In genomic region chr16:20415211-20415610, GRCm38 (mm10) we compare ENCODE assay signal across 17 mouse cellular contexts. TPM values are rescaled to one million over a fixed set of nuclear protein-coding genes. Genes with fewer than 3 reads are reported as not detected.
DNase-seq lines count a peak whose midpoint lies in the region; ATAC-seq and TF ChIP-seq lines count a peak whose summit lies in the region.
"Had no signal": no experiment of that assay in that cellular context is flagged by ENCODE, and none has a peak within 500 bp of the region (broad histone marks: within the 10 kb centered on the region; RNA-seq: fewer than 3 reads in every experiment).

No protein-coding gene starts in this region.

- TF ChIP-seq EP300 in lung, postnatal 0 days (IDR thresholded peaks at IDR 0.05), result 0 out of 2 replicates have a peak, but pooled peaks have one; percentile 12
- no peak for TF ChIP-seq EP300 in stomach, postnatal 0 days (optimal IDR thresholded peaks at IDR 0.05)

- no peak for DNase-seq in frontal cortex, postnatal 10 days (ENCODE audit: low spot score in 2 of 2)
- DNase-seq in lung, postnatal 0 days (ENCODE audit: low spot score), result peak; percentile 31
- no peak for DNase-seq in lung, postnatal 25 days (ENCODE audit: low spot score)
- DNase-seq in adrenal gland, postnatal 25 days, result peak; percentile 58
- no peak for DNase-seq in stomach, postnatal 0 days (ENCODE audit: low spot score)
- no peak for DNase-seq in cerebellum, postnatal 10 days
- DNase-seq: cerebellum, adult 11-12 months; cerebellum, postnatal 25 days; gastrocnemius, postnatal 36 days; heart, postnatal 10 days had no signal

- 61% methylated on average over 2 of the region's 2 CpGs for WGBS in lung, postnatal 0 days
- WGBS in stomach, postnatal 0 days, result 37% methylated on average over 2 of the region's 2 CpGs
- 93% methylated on average over 2 of the region's 2 CpGs for WGBS in midbrain, embryonic 13.5 days

- H3K4me3 ChIP-seq in lung, postnatal 0 days (ENCODE audit: low read depth, low read length), result no peak overlapping the region
- no peak overlapping the region for H3K4me3 ChIP-seq in stomach, postnatal 0 days (ENCODE audit: low read depth, low read length)
- no peak overlapping the region for H3K4me3 ChIP-seq in midbrain, embryonic 13.5 days (replicated peaks)
- H3K4me3 ChIP-seq: forebrain, embryonic 12.5 days; hindbrain, embryonic 12.5 days; liver, embryonic 15.5 days; midbrain, embryonic 15.5 days had no signal

- H3K9me3 ChIP-seq in lung, postnatal 0 days (ENCODE audit: low read length), result no peaks in the 10 kb centered on the region
- H3K9me3 ChIP-seq in stomach, postnatal 0 days (ENCODE audit: control insufficient read depth, low read length), result no peaks in the 10 kb centered on the region
- no peaks in the 10 kb centered on the region for H3K9me3 ChIP-seq in midbrain, embryonic 13.5 days
- H3K9me3 ChIP-seq: forebrain, embryonic 12.5 days; hindbrain, embryonic 12.5 days; liver, embryonic 15.5 days; midbrain, embryonic 15.5 days had no signal

- H3K4me1 ChIP-seq in lung, postnatal 0 days (ENCODE audit: insufficient read depth, low read depth, low read length), result peaks cover 5% of the 10 kb centered on the region; the same call in 1 of the 2 replicates
- no peaks in the 10 kb centered on the region for H3K4me1 ChIP-seq in stomach, postnatal 0 days (replicated peaks; ENCODE audit: control insufficient read depth, insufficient read depth)
- H3K4me1 ChIP-seq in midbrain, embryonic 13.5 days (replicated peaks), result no peaks in the 10 kb centered on the region
- H3K4me1 ChIP-seq: forebrain, embryonic 12.5 days; hindbrain, embryonic 12.5 days; midbrain, embryonic 15.5 days had no signal

- no peak for TF ChIP-seq CTCF in lung, postnatal 0 days (IDR thresholded peaks at IDR 0.05)
- no peak for TF ChIP-seq CTCF in stomach, postnatal 0 days (IDR thresholded peaks at IDR 0.05; ENCODE audit: low read depth)

- peak overlapping the region; percentile 73; the same call in 1 of the 2 replicates for H3K27ac ChIP-seq in lung, postnatal 0 days (ENCODE audit: low read length)
- peak overlapping the region; percentile 56 for H3K27ac ChIP-seq in stomach, postnatal 0 days (replicated peaks)
- H3K27ac ChIP-seq in midbrain, embryonic 13.5 days, result no peak overlapping the region
- H3K27ac ChIP-seq: forebrain, embryonic 12.5 days; hindbrain, embryonic 12.5 days; kidney, postnatal 0 days; liver, embryonic 15.5 days; midbrain, embryonic 15.5 days had no signal

- H3K9ac ChIP-seq in lung, postnatal 0 days (replicated peaks; ENCODE audit: low read depth), result no peak overlapping the region
- H3K9ac ChIP-seq in stomach, postnatal 0 days (ENCODE audit: low read length), result no peak overlapping the region
- no peak overlapping the region for H3K9ac ChIP-seq in midbrain, embryonic 13.5 days (replicated peaks)
- H3K9ac ChIP-seq: forebrain, embryonic 12.5 days; hindbrain, embryonic 12.5 days; liver, embryonic 15.5 days; midbrain, embryonic 15.5 days had no signal

- ATAC-seq in frontal cortex, adult (ENCODE audit: low TSS enrichment), result peak; percentile 55; the same call in 1 of the 2 replicates
- ATAC-seq in lung, postnatal 0 days, result no peak
- ATAC-seq in stomach, postnatal 0 days (ENCODE audit: low FRiP score, low TSS enrichment), result 0 out of 2 replicates have a peak, but pooled peaks have one; percentile 10
- no peak for ATAC-seq in midbrain, embryonic 13.5 days
- ATAC-seq: midbrain, embryonic 15.5 days had no signal

- no peak overlapping the region for H3K4me2 ChIP-seq in lung, postnatal 0 days (replicated peaks; ENCODE audit: low read depth, low read length)
- no peak overlapping the region for H3K4me2 ChIP-seq in stomach, postnatal 0 days (replicated peaks; ENCODE audit: low read depth)
- H3K4me2 ChIP-seq in midbrain, embryonic 13.5 days (replicated peaks), result no peak overlapping the region
- H3K4me2 ChIP-seq: forebrain, embryonic 12.5 days; hindbrain, embryonic 12.5 days; liver, embryonic 15.5 days; midbrain, embryonic 15.5 days had no signal

- no peaks in the 10 kb centered on the region for H3K36me3 ChIP-seq in lung, postnatal 0 days (ENCODE audit: insufficient read depth, low read length)
- no peaks in the 10 kb centered on the region for H3K36me3 ChIP-seq in stomach, postnatal 0 days (ENCODE audit: control insufficient read depth, insufficient read depth, low read length)
- peaks cover 23% of the 10 kb centered on the region for H3K36me3 ChIP-seq in midbrain, embryonic 13.5 days

- no peaks in the 10 kb centered on the region for H3K27me3 ChIP-seq in lung, postnatal 0 days (replicated peaks; ENCODE audit: insufficient read depth, low read length)
- H3K27me3 ChIP-seq in stomach, postnatal 0 days (ENCODE audit: control insufficient read depth, insufficient read depth, low read length), result no peaks in the 10 kb centered on the region
- no peaks in the 10 kb centered on the region for H3K27me3 ChIP-seq in midbrain, embryonic 13.5 days
- H3K27me3 ChIP-seq: forebrain, embryonic 12.5 days; hindbrain, embryonic 12.5 days; liver, embryonic 15.5 days; midbrain, embryonic 15.5 days had no signal

RNA-seq across cellular contexts. Expression of gene Abcc5, which starts 11.0 kb away (rescaled TPM):
- polyA plus RNA-seq in lung, postnatal 0 days (2015; fragmentation: Nextera tagmentation; extraction: Ambion mirVana), result 57.4 and 71.6 TPM in 2 replicates
- 73.8 and 89.1 TPM in 2 replicates for total RNA-seq in adrenal gland, postnatal 25 days (2021)
- 15.9 and 19.3 TPM in 2 replicates for polyA plus RNA-seq in stomach, postnatal 0 days (2015; fragmentation: Nextera tagmentation; extraction: Ambion mirVana)
- polyA plus RNA-seq in midbrain, embryonic 13.5 days (2015; fragmentation: Nextera tagmentation; extraction: Ambion mirVana), result 141 and 150 TPM in 2 replicates

Comparison
In these comparisons a context has a peak if more than half of its experiments do, and no peak if none do; other contexts are left out.
1. DNase-seq: peak in lung, postnatal 0 days (single experiment) and adrenal gland, postnatal 25 days (single experiment); none in frontal cortex, postnatal 10 days (0 of 2), lung, postnatal 25 days (single experiment), stomach, postnatal 0 days (single experiment) and cerebellum, postnatal 10 days (0 of 2).
2. ATAC-seq: peak in frontal cortex, adult (single experiment) and stomach, postnatal 0 days (single experiment); none in lung, postnatal 0 days (single experiment) and midbrain, embryonic 13.5 days (single experiment).